Mouse (Mus musculus) liver, adult (tissue): ENCODE results near the gene Akirin2.

ENCODE experiments used
- GATA4 ChIP-seq: IDR thresholded peaks from 2 replicates; pipeline ENCODE4 v1.6.1; 2014; ENCODE audit warnings: mild to moderate bottlenecking, low read length; ENCODE audit not compliant: insufficient replicate concordance

Gene Akirin2

DNA sequence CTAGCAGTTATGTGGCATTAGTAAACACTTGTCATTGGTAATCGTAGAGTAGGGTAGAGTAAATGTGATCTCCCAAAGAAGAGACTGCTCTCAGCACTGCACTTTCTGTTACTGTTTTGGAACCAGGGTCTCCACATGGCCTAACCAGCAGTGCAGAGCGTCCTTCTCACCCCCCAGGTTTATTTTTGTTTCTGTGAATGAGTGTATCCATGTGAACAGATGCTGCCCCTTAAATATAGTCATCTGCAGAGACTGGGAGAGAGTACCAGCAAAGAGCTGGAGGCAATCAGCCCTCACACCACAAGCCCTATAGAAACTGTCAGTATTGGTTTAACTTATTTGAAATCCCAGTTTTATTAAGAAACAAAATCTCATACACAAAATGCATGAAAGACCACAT lies 22.1 kb downstream of the Akirin2 start:
- no peak for TF ChIP-seq GATA4

DNA sequence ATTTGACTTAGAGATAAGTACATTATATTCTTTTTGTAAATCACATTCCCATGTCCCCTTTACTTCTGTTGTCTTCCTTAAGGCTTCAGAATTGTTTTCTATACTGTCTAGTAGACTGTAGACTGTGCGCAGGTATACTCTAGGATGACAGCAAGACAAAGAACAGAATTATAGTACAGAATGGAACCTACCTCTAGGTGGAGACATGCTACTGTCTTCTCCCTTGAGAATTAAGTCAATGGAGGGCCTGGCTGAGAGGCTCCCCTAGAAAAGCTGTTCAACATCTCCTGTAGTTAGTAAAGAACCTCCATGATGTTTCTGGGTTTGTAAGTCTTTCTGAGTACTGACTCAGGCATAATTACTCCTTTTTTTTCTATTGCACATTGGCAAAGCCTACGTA lies 26.3 kb downstream of the Akirin2 start:
- no peak for TF ChIP-seq GATA4

DNA sequence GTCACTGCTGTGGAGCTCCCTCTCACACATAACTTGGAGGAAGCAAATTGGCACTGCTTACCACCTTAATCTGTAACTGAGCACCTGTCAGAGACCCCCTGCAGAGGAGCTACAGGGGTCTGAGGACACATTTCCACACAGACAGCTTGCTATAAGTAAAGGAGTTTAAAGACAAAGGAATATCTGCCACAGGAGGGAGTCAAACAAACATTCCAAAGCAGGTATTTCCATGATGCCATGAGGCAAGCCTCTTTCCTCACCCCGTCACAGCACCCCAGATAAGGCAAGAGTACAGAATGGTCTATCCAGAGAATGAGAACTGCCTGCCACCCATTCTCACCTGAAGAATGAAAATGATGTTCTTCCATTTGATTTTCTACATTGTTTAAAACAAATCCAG lies 28.5 kb downstream of the Akirin2 start:
- no peak for TF ChIP-seq GATA4

DNA sequence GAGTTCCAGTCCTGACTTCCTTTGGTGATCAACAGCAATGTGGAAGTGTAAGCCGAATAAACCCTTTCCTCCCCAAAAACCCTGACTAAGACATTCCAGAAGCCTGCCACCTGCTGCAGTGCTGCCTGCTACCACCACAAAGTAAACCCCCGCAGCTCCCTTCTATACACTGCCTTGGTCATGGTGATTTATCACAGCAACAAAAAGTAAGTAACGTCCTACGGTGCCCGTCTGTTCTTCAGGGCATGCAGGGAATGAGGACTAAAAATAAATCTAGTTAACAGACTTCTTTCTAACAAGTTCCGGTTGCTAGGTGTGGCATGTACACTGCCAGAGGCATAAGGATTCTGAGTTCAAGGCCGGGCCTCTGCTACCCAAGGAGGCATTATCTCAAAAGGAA lies 31.3 kb downstream of the Akirin2 start:
- TF ChIP-seq GATA4 = no peak

DNA sequence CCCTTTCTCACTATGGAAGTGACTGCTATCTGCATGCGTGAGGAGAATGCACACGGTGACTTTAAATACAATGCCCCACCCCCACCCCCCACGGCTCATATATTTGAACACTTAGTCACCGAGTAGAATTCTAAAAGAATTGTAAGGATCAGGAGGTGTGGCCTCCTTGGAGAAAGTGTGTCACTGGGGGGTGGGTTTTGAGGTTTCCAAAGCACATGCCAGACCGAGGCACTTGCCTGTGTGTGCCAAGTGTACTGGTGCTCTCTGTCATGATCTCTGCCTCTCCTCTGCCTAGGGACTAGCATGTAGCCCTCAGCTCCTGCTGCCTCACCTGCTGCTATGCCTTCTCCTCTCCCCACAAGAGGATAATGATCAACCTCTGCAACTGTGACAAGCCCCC lies 31.7 kb downstream of the Akirin2 start:
- TF ChIP-seq GATA4 = no peak

DNA sequence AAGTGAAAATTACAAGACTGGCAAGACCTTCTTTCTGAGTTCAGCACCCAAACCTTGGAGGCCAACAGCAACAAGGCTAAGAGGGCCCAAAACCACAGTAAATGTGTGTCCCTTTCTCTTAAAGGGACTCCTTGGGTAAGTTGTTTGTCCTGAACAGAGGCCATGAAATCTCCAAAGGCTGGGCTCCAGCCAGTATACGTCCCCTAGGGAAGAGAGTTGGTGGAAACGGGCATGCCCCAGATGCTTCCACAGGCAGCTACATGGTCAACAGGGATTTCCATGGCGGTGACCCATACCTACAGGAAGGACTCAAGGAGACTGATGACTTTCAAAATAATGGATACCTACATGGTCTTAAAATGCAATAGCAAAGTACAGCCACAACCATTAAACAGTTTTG lies 32.7 kb downstream of the Akirin2 start:
- no peak for TF ChIP-seq GATA4

DNA sequence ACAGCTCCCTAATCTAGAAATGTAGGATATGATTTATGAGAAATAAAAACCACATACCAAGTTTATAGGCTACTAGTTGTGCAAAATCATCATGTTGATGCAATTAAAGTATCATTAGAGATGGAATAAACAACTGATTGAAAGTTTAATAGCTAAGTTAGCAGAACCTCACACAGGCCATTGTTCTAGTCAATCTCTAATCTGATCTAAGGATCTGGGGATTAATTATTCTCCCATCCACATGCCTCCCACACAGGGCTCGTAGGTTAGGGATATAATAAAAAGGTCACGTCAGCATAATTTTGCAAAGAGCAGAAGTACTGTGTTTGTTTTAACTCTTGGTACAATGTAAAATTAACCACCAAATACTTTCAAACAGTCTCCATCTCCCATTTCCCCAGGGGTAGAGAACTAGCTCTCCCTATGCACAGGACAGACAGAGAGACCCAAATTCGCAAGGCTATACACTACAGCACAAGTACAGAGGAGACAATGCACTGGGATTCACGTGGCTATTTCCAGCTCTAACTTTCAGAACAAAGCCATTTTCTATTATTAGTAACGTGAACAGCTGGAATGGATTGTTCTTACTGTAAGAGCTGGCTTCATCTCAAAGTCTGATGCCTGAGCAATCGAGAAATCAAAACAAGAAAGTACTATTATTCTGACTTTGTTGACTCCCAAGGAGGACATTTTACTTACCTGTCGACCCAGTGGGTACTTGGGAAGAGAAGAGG lies 34.3 kb downstream of the Akirin2 start:
- no peak for TF ChIP-seq GATA4

DNA sequence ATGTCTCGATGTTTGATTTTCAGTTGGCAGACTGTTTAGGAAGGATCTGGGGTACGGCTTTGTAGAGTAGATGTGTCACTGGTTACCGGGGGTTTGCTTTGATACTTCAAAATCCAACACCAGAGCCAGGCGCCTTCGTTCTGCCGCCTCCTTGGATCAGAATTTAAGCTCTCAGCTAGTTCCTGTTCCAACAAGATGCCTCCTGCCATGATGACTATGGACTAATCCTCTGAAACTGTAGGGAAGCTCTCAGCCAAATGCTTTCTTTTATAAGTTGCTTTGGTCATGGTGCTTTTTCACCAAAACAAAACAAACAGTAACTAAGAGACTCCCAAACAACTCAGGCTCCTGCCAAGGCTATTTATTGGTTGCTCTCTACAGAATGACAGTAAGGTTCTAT lies 52.4 kb downstream of the Akirin2 start:
- TF ChIP-seq GATA4 = no peak

DNA sequence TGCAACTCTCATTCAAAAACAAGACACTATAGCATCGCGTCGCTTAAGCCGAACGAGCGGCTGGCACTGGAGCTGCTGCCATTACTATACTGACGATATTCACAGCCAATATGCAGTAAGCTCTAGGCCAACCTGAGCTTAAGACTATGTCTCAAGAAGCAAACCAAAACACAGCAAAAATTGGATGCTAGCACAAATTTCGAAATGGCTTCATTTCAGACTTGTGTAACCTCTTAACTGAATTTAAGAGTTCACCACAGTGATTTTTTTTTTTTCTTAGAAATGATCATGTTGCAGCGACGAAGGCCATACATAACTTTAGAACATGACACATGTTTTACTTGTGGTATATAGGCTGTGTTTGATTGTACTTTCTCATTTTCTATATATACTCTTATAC lies 55.9 kb downstream of the Akirin2 start:
- TF ChIP-seq GATA4 = no peak

DNA sequence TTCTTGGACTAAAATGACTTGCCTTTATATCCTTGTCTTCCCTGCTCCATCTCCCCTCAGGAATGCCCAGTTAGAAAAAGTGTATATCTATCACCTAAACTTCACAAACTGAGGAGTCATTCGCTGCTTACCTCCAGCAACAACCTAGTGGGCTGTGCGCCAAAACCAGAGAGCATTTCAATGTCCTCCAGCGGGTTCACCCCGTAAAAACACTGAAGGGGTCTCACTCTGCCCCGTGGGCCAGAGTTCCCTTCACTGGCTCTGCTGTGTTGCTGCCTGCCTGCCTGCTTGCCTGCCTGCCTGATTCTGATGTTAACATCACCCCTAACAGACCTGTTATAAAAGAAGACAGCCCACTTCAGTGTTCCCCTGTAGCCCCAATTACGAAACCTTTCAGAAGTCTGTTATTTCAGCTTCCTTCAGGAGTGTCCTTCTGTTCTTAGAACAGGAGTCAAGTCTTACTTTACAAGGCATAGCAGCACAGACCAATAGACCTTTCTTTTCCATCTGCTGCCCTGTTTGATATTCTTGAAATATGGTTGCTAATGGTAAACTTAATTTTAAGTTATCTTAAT lies 62.9 kb downstream of the Akirin2 start:
- TF ChIP-seq GATA4 = no peak

DNA sequence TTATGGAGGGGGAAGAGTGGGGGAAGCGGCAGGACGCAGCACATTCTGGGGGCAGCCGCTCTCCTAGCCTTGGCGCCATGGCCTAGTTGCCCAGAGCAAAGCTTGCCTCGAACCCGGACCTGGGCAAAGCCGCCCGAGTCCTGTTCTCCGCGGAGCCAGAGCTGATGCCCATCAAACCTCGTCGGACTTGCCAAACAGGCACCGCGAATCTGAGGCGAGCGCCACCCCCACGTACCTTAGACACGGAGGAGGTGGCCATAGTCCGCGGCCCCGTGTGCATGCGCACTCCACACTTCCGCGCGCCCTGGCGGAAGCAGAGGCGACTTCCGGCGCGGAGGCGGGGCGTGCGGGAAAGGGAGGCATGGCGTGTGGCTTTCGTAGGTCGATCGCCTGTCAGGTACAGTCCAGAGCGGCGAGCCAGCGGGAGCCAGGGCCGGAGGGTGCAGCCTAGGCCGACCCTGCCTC lies 63.9 kb downstream of the Akirin2 start, which contains the start of the genes Orc3 and Rars2:
Gene Orc3, minus strand, starts transcription at position 315 of the 465 bp plus-strand sequence.
Gene Rars2, plus strand, starts transcription at position 328 of the 465 bp plus-strand sequence.
- peak; percentile 36; the same call in 1 of the 2 replicates for TF ChIP-seq GATA4

DNA sequence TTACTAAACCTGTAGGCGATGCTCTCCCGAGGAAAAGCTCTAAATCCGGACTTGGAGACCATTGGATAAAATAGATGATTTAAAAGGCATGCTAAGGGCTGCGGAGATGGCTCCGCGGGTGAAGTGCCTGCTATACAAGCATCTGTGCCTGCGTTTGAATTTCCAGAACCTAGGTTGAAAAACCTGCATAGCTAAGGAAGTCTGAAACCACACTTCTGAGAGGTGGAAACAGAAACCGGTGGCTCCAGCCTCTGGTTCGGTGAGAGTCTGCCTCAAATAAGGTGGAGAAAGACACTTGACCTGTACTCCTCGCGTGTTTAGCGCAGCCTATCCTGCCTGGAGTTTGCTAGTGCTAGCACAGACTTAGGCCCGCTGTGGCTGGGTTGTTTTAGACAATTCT lies 64.6 kb downstream of the Akirin2 start:
- TF ChIP-seq GATA4 = no peak

DNA sequence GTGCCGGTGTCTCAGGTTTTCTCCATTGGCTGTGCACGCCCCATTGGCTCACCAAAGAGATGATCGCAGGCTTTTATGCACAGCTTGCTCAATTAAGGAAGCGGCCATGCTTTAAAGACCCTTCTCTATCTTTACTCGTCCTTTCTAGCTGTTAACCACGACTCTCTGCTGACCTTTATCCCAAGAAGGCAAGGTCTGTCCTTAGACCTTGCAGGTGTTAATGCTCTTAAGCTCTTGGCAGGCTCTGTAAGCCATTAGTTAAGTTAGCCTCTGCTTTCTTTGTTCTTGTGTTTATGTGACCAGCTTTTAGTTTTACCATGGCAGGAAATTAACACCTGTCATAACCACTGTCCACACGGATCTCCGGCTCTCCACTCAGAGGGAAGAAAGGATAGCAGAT lies 65.4 kb downstream of the Akirin2 start:
- no peak for TF ChIP-seq GATA4
